17 mouse cellular contexts compared by ENCODE assay signal in the genomic region with DNA sequence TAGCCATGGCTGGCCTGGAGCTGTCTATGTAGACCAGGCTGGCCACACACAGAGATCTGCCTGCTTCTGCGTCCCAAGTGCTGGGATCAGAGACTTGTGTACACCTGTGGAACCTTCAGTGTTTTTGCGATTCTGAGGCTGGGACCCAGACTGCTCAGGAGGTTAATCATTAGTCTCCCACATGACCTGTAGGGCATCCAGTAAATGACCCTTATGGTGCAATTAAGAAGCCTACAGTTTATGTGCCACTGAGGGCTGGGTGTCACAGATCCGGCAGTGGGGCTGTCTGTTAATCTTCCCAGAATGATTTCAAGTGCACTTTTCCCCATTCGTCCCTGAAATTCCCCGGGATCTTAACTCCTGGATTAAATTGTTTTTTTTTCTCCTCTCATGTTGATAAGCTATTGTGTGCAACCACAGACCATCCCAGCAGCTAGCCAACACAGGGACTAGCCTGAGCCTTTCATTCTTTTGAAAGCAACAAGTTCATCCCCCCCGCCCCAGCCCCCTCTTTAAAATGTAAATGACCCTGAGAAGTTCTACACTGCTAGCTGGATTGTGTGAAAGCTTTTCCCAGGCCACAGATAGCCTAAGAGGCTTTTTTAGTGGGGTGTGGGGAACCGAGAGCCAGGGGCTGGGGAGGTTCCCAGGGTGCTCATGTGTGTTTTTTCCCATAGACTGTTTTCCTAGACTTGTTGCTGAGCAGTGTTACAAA. TPM values are rescaled to one million over a fixed set of nuclear protein-coding genes. Genes with fewer than 3 reads are reported as not detected.
DNase-seq lines count a peak whose midpoint lies in the region; ATAC-seq and TF ChIP-seq lines count a peak whose summit lies in the region.
"Had no signal": no experiment of that assay in that cellular context is flagged by ENCODE, and none has a peak within 500 bp of the region (broad histone marks: within the 10 kb centered on the region; RNA-seq: fewer than 3 reads in every experiment).

No protein-coding gene starts in this region.

- no peaks in the 10 kb centered on the region for H3K36me3 ChIP-seq in kidney, adult 2 months (ENCODE audit: control insufficient read depth, insufficient read depth, low read length)
- H3K36me3 ChIP-seq in ES-E14 (ENCODE audit: control insufficient read depth, insufficient read depth, low read length, poor library complexity, severe bottlenecking): no peaks in the 10 kb centered on the region; the same call in 1 of the 2 replicates
- no peaks in the 10 kb centered on the region for H3K36me3 ChIP-seq in intestine, embryonic 15.5 days
- no peaks in the 10 kb centered on the region for H3K36me3 ChIP-seq in small intestine, adult 2 months (ENCODE audit: control insufficient read depth, insufficient read depth, low read length)
- H3K36me3 ChIP-seq: heart, embryonic 15.5 days had no signal

- no peak overlapping the region for H3K27ac ChIP-seq in kidney, adult 2 months (ENCODE audit: insufficient read depth, low read depth, low read length)
- no peak overlapping the region for H3K27ac ChIP-seq in ES-E14 (ENCODE audit: insufficient read depth, low read depth, low read length, poor library complexity, severe bottlenecking)
- H3K27ac ChIP-seq in intestine, embryonic 15.5 days: peak overlapping the region; percentile 48
- H3K27ac ChIP-seq in small intestine, adult 2 months (ENCODE audit: insufficient read depth, low read depth, low read length): peak overlapping the region; percentile 45
- H3K27ac ChIP-seq: heart, embryonic 15.5 days had no signal

- H3K4me1 ChIP-seq in kidney, adult 2 months (ENCODE audit: control insufficient read depth, insufficient read depth, low read length): peaks cover 5% of the 10 kb centered on the region; the same call in 1 of the 2 replicates
- H3K4me1 ChIP-seq in ES-E14 (ENCODE audit: control insufficient read depth in 2 of 2, insufficient read depth in 2 of 2, low read length in 2 of 2, poor library complexity in 1 of 2): peaks cover 0 to 14% of the 10 kb centered on the region in 2 experiments
- H3K4me1 ChIP-seq in intestine, embryonic 15.5 days (replicated peaks): peaks cover 10% of the 10 kb centered on the region; the same call in 1 of the 2 replicates
- H3K4me1 ChIP-seq in small intestine, adult 2 months (ENCODE audit: control insufficient read depth, insufficient read depth, insufficient read length, low read length): peaks cover 10% of the 10 kb centered on the region; the same call in 1 of the 2 replicates

- TF ChIP-seq POLR2A in kidney, adult 2 months (IDR thresholded peaks at IDR 0.05; ENCODE audit: low read depth, low read length): no peak
- TF ChIP-seq POLR2A in small intestine, adult 2 months (IDR thresholded peaks at IDR 0.05; ENCODE audit: low read depth, low read length): no peak

- H3K4me3 ChIP-seq in kidney, adult 2 months (ENCODE audit: insufficient read depth, low read depth, low read length): no peak overlapping the region
- no peak overlapping the region for H3K4me3 ChIP-seq in ES-E14 (ENCODE audit: insufficient read depth in 1 of 2, low read depth in 1 of 2, low read length in 2 of 2, poor library complexity in 1 of 2, severe bottlenecking in 1 of 2)
- no peak overlapping the region for H3K4me3 ChIP-seq in intestine, embryonic 15.5 days (replicated peaks)
- no peak overlapping the region for H3K4me3 ChIP-seq in small intestine, adult 2 months (ENCODE audit: low read depth, low read length)
- H3K4me3 ChIP-seq: heart, embryonic 15.5 days had no signal

- no peaks in the 10 kb centered on the region for H3K9me3 ChIP-seq in ES-E14 (ENCODE audit: control insufficient read depth, insufficient read depth, low read depth, low read length)
- no peaks in the 10 kb centered on the region for H3K9me3 ChIP-seq in intestine, embryonic 15.5 days
- H3K9me3 ChIP-seq: heart, embryonic 15.5 days had no signal

- TF ChIP-seq CTCF in kidney, adult 2 months (conservative IDR thresholded peaks at IDR 0.05; ENCODE audit: insufficient read depth, insufficient read length, low read depth, low read length): no peak
- TF ChIP-seq CTCF in small intestine, adult 2 months (IDR thresholded peaks at IDR 0.05; ENCODE audit: extremely low read depth, insufficient read length, insufficient replicate concordance, low read depth, low read length): no peak

- peak; percentile 40 for ATAC-seq in intestine, embryonic 15.5 days
- ATAC-seq: hindbrain, embryonic 16.5 days had no signal

- in situ Hi-C loops in ES-E14 (cut with MboI; ENCODE audit: low sequenced_read_pairs in 2 of 2, unreplicated experiment in 2 of 2): no loop called here

- H3K4me2 ChIP-seq in intestine, embryonic 15.5 days (replicated peaks): no peak overlapping the region
- H3K4me2 ChIP-seq: heart, embryonic 15.5 days; lung, embryonic 14.5 days had no signal

- DNase-seq in kidney, adult 2 months: peak; percentile 57
- DNase-seq in kidney, adult 11 months: no peak
- no peak for DNase-seq in ES-E14 (ENCODE audit: low read depth, low spot score)
- no peak for DNase-seq in thymus, postnatal 25 days
- no peak for DNase-seq in right cerebral cortex, adult 2 months (ENCODE audit: low spot score in 2 of 2)
- DNase-seq: adrenal gland, postnatal 10 days; cerebellum, adult 9-11 months; gastrocnemius, postnatal 36 days; kidney, postnatal 10 days; lung, embryonic 14.5 days; right cerebral cortex, postnatal 14 days; thymus, adult 18-20 months had no signal

- H3K9ac ChIP-seq in ES-E14 (ENCODE audit: insufficient read depth, low read depth, low read length, poor library complexity, severe bottlenecking): no peak overlapping the region
- H3K9ac ChIP-seq in intestine, embryonic 15.5 days: no peak overlapping the region
- H3K9ac ChIP-seq: heart, embryonic 15.5 days; lung, embryonic 14.5 days had no signal

- H3K27me3 ChIP-seq in kidney, adult 2 months (replicated peaks; ENCODE audit: control insufficient read depth, insufficient read depth, low read length): no peaks in the 10 kb centered on the region
- H3K27me3 ChIP-seq in intestine, embryonic 15.5 days (replicated peaks): peaks cover 18% of the 10 kb centered on the region
- no peaks in the 10 kb centered on the region for H3K27me3 ChIP-seq in small intestine, adult 2 months (ENCODE audit: control insufficient read depth, insufficient read depth, low read length)
- H3K27me3 ChIP-seq: CH12.LX had no signal

- 41% methylated on average over 7 of the region's 7 CpGs for WGBS in kidney, adult 2 months
- 34% methylated on average over 7 of the region's 7 CpGs for WGBS in intestine, embryonic 15.5 days
- WGBS in small intestine, adult 2 months: 36% methylated on average over 7 of the region's 7 CpGs

TF ChIP-seq in ES-E14, 5 proteins besides CTCF, POLR2A, EP300 and RAD21:
- 0 out of 2 replicates have a peak, but pooled peaks have one; percentile 30 for TF ChIP-seq ZNF384 (IDR thresholded peaks at IDR 0.05; ENCODE audit: low read depth, low read length)
- no peak for TF ChIP-seq ZC3H11A (IDR thresholded peaks at IDR 0.05; ENCODE audit: borderline replicate concordance, low read depth, low read length)

RNA-seq across cellular contexts. Expression of a gene that starts 3.7 kb away (rescaled TPM):
- 68.7 and 81.7 TPM in 2 replicates for polyA plus RNA-seq in kidney, adult 2 months (2012; rRNA removed)
- total RNA-seq in ES-E14 (2012; rRNA removed): 254 and 424 TPM in 2 replicates
- 152 and 158 TPM in 2 replicates for polyA plus RNA-seq in intestine, embryonic 15.5 days (2015; fragmentation: Nextera tagmentation; extraction: Ambion mirVana)
- 88.3 and 234 TPM in 2 replicates for polyA plus RNA-seq in small intestine, adult 2 months (2012; rRNA removed)

RNA-seq across cellular contexts. Expression of a gene that starts 26.2 kb away (rescaled TPM):
- polyA plus RNA-seq in kidney, adult 2 months (2012; rRNA removed): 34.0 and 102 TPM in 2 replicates
- 83.5 and 86.5 TPM in 2 replicates for total RNA-seq in ES-E14 (2012; rRNA removed)
- polyA plus RNA-seq in intestine, embryonic 15.5 days (2015; fragmentation: Nextera tagmentation; extraction: Ambion mirVana): 15.5 and 20.2 TPM in 2 replicates
- polyA plus RNA-seq in small intestine, adult 2 months (2012; rRNA removed): 78.0 and 81.0 TPM in 2 replicates

Comparison
In these comparisons a context has a peak if more than half of its experiments do, and no peak if none do; other contexts are left out.
1. H3K27ac ChIP-seq: peak in intestine, embryonic 15.5 days (single experiment) and small intestine, adult 2 months (single experiment); none in kidney, adult 2 months (single experiment) and ES-E14 (single experiment).